Mouse (Mus musculus): ENCODE measurements around the gene Txndc5.

DNA sequence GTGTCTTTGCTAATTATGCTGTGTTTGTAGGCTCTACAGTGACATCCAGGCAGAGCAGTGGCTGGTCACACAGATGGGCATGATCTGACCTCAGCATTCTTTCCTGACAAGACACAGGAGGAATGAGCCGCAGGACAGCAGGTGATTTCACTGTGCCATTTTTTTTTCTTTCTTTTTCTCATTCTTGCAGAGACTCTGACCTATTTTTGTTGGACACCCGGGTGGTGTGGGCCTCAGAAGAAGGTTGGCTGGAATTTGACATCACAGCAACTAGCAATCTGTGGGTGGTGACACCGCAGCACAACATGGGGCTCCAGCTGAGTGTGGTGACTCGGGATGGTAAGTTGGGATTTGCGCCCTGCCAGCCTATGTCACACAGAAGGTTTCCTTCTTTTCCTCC, 43.9 kb downstream of the Txndc5 start:
- no peak for TF ChIP-seq ZC3H11A (IDR thresholded peaks at IDR 0.05; ENCODE audit: borderline replicate concordance, low read depth, low read length)
- no peak for TF ChIP-seq MAFK (IDR thresholded peaks at IDR 0.05; ENCODE audit: insufficient read depth, low read depth, low read length)
